Comparison of ENCODE assay signal across 16 mouse cellular contexts in genomic region chr2:24453206-24453605, GRCm38 (mm10). TPM values are rescaled to one million over a fixed set of nuclear protein-coding genes. Genes with fewer than 3 reads are reported as not detected.
A peak's percentile ranks its signal among the peaks of the same experiment; 100 is the strongest.
DNase-seq lines count a peak whose midpoint lies in the region; ATAC-seq lines count a peak whose summit lies in the region.
"Had no signal": no experiment of that assay in that cellular context is flagged by ENCODE, and none has a peak within 500 bp of the region (broad histone marks: within the 10 kb centered on the region; RNA-seq: fewer than 3 reads in every experiment).

No protein-coding gene starts in this region.

- H3K4me3 ChIP-seq in neural tube, embryonic 13.5 days = no peak overlapping the region
- no peak overlapping the region for H3K4me3 ChIP-seq in kidney, embryonic 14.5 days (ENCODE audit: low read length)
- H3K4me3 ChIP-seq: hindbrain, embryonic 15.5 days had no signal

- 75% methylated on average over 5 of the region's 5 CpGs for WGBS in neural tube, embryonic 13.5 days
- 55% methylated on average over 5 of the region's 5 CpGs for WGBS in kidney, embryonic 14.5 days

- no peak for ATAC-seq in neural tube, embryonic 13.5 days (ENCODE audit: low read depth)
- ATAC-seq in kidney, embryonic 14.5 days (ENCODE audit: low FRiP score, low TSS enrichment) = 0 out of 2 replicates have a peak, but pooled peaks have one; percentile 29
- ATAC-seq in megakaryocyte, adult 5-6 weeks (ENCODE audit: poor library complexity, severe bottlenecking) = no peak
- ATAC-seq: forebrain, embryonic 14.5 days had no signal

- peak overlapping the region; percentile 92 for H3K27ac ChIP-seq in neural tube, embryonic 13.5 days (replicated peaks)
- no peak overlapping the region for H3K27ac ChIP-seq in kidney, embryonic 14.5 days (ENCODE audit: low read depth, low read length)
- H3K27ac ChIP-seq: hindbrain, embryonic 15.5 days had no signal

- no peaks in the 10 kb centered on the region for H3K9me3 ChIP-seq in neural tube, embryonic 13.5 days
- H3K9me3 ChIP-seq in kidney, embryonic 14.5 days (ENCODE audit: control insufficient read depth, low read length) = no peaks in the 10 kb centered on the region
- H3K9me3 ChIP-seq: hindbrain, embryonic 15.5 days had no signal

- no peak overlapping the region for H3K4me2 ChIP-seq in neural tube, embryonic 13.5 days
- no peak overlapping the region for H3K4me2 ChIP-seq in kidney, embryonic 14.5 days (replicated peaks; ENCODE audit: low read depth, low read length)
- H3K4me2 ChIP-seq: hindbrain, embryonic 15.5 days had no signal

- no peaks in the 10 kb centered on the region for H3K27me3 ChIP-seq in neural tube, embryonic 13.5 days
- H3K27me3 ChIP-seq in kidney, embryonic 14.5 days (ENCODE audit: control insufficient read depth, insufficient read depth, low read length) = no peaks in the 10 kb centered on the region
- H3K27me3 ChIP-seq: hindbrain, embryonic 15.5 days had no signal

- no peak for DNase-seq in neural tube, embryonic 10.5 days (ENCODE audit: extremely low spot score, low spot score)
- DNase-seq in gastrocnemius, adult 8-10 months (ENCODE audit: low spot score in 2 of 2) = peak; percentile 25 to 42
- peak; percentile 74 for DNase-seq in skeletal muscle tissue, adult 2 months (ENCODE audit: low read depth, low spot score)
- DNase-seq in cerebellum, postnatal 4 days (ENCODE audit: low spot score in 2 of 2) = no peak
- no peak for DNase-seq in urinary bladder, postnatal 4 days (ENCODE audit: low spot score in 2 of 2)
- DNase-seq: cerebellum, adult 11-12 months; layer of hippocampus, adult 9-11 months; lung, adult 18-20 months; right cerebral cortex, adult 18-20 months had no signal

- no peaks in the 10 kb centered on the region for H3K36me3 ChIP-seq in neural tube, embryonic 13.5 days
- peaks cover 7% of the 10 kb centered on the region for H3K36me3 ChIP-seq in kidney, embryonic 14.5 days (ENCODE audit: control insufficient read depth, insufficient read depth, low read length)
- H3K36me3 ChIP-seq: hindbrain, embryonic 15.5 days had no signal

- H3K9ac ChIP-seq in neural tube, embryonic 13.5 days = no peak overlapping the region
- H3K9ac ChIP-seq in kidney, embryonic 14.5 days (ENCODE audit: low read depth, low read length) = no peak overlapping the region
- H3K9ac ChIP-seq: hindbrain, embryonic 15.5 days had no signal

- peaks cover 38% of the 10 kb centered on the region for H3K4me1 ChIP-seq in neural tube, embryonic 13.5 days (replicated peaks)
- peaks cover 22% of the 10 kb centered on the region for H3K4me1 ChIP-seq in kidney, embryonic 14.5 days (ENCODE audit: control insufficient read depth, insufficient read depth, low read length)

RNA-seq across cellular contexts. Expression of gene Pax8, which starts 22.2 kb away (rescaled TPM):
- 53.2 and 58.0 TPM in 2 replicates for polyA plus RNA-seq in neural tube, embryonic 13.5 days (2015; fragmentation: Nextera tagmentation; extraction: Ambion mirVana)
- total RNA-seq in gastrocnemius, adult 8-10 months (2022) = not detected
- 89.8 and 140 TPM in 2 replicates for polyA plus RNA-seq in kidney, embryonic 14.5 days (2014; fragmentation: Nextera tagmentation; extraction: Ambion mirVana)
- 0.52 and 2.4 TPM in 2 replicates for total RNA-seq in megakaryocyte, adult 5-6 weeks (2015)
- 0.24 and 0.48 TPM in 2 replicates for total RNA-seq in megakaryocyte, adult 5-6 weeks (2017)
- polyA plus RNA-seq: forebrain, embryonic 14.5 days; limb, embryonic 11.5 days; urinary bladder, adult 2 months had no signal

Comparison
In these comparisons a context has a peak if more than half of its experiments do, and no peak if none do; other contexts are left out.
1. DNase-seq: peak in gastrocnemius, adult 8-10 months (2 of 2) and skeletal muscle tissue, adult 2 months (single experiment); none in neural tube, embryonic 10.5 days (single experiment), cerebellum, postnatal 4 days (0 of 2) and urinary bladder, postnatal 4 days (0 of 2).